Mouse (Mus musculus) ZHBTc4 (cell line): ENCODE data around the gene Prmt9.
A peak's percentile ranks its signal among the peaks of the same experiment; 100 is the strongest.

Source experiments
- DNase-seq: peaks from one replicate; pipeline ENCODE4 v3.0.0-alpha.2; 2011; ENCODE audit warnings: low read depth, low spot score

Gene Prmt9

DNA sequence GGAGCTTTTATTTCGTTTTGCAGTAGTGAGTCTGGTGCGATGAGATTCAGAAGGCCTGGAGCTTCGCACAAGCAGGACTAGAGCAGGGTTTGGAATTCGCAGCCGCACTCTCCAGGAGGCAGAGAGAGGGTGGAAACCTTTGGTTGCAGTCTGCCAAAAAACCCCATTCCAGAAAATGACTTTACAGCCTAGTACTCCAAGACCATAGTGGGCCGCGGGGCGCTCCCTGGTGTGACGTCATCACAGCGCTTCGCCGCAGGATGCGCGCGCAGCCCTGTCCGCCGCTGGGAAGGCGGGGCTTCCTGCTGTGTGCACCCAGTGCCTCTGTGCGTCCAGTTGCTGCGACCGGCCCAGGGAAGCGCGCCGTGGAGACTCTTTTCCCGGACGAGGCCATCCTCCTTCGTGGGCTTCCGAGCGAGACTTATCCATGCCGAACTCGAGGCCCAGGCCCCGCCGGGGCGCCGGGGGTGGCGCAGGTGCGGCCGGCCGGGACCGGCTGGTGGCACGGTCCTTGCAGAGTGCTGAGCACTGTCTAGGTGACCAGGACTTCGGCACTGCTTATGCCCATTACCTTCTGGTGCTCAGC lies at the start of gene Prmt9:
TSS of gene Prmt9 (plus strand) at position 277 of the 586 bp plus-strand sequence.
- peak; percentile 93 for DNase-seq

DNA sequence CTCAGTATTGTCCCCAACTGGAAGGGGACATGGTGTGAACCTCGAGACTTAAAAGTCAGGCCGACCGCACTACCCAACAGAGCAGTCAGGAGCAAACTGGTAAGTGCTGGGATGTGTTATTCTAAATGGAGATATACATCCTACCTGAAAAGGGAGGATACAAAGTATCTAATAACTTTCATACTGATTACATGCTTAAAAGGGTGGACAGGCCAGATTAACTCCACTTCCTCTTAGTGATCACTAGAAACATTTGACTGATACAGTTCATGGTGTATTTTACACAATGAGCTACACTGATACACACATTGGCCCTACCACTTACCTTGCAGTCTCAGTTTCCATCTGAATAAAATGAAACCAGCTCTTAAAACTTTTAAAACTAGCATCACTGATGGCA lies 48.9 kb upstream of the Prmt9 start:
- DNase-seq, result no peak

DNA sequence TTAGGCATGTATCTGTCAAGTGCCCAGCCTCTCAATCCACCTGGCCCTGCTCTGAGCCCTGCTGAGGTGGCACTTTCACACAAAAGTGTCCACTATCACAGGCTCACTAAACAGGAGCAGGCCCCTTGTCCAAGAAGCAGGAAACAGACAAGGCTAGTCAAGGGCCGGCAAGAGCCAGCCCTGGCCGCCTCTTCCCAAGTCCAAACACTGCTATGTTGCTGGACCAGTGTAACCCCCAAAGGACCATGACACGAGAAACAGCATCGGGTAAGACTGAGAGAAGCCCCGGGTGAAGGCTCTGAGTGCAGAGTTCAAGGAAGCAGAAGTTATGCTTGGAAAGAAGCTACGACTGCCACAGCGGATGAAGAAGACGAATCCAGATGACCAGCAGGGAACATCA lies 48.1 kb upstream of the Prmt9 start:
- DNase-seq, result no peak

DNA sequence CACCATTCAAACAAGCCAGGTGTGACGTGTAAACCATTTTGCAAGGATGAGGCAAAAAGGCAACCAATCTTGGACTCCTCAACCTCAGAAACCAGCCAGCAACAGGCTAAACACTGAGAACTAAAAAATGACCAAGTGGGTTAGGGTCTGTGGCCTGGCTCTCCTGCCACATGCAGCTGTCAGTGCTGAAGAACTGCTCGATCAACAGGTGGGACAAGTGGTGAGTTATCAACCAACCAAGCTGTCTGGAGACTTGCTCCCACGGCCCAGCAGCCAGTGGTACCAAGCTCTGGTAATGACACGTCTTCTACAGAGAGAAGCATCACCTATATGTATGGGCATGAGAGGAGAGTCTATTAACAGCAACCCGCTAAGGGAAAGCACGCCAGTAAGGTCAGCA lies 46.6 kb upstream of the Prmt9 start:
- no peak for DNase-seq

DNA sequence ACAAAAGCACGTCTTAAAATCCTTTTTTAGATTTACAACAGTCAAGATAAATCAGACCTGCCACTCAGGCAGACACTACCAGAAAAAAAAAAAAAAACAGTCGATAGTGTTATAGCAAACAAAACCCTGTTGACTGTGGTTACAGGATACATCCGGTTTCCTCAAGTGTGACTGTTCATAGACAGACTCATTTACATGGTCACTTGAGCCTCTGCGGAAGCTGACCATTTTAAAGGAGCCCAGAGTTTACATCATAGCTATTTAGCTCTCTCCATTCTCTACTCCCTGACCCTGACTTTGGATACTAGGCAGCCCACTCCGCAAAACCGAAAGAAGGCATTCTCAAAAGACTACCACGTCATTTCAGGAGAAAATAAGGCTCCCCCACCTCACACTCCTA lies 42.7 kb upstream of the Prmt9 start:
- DNase-seq, result no peak

DNA sequence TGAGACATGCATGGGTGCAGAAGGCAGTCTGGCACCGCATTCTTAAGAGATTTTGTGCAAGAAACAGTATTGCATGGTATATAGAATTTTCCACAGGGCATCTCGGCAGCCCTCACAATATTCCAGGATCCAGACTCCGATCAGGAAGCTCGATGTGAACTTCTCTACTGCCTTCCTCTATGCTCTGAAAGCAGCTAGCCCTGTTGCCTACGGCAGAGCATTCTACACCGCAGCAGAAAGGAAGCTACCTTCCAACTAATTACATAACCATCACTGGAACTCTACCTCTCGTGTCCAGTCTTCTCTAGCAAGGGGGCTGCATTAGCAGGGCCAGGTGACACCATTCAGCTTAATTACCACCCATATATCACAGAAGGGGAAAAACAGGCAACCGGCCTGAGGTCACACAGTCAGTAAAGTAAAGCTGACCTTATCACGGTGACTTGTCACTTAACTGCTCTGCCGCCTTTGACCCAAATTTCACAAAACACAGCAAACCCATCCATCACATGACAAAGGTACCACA lies 41.6 kb upstream of the Prmt9 start:
- DNase-seq, result no peak

DNA sequence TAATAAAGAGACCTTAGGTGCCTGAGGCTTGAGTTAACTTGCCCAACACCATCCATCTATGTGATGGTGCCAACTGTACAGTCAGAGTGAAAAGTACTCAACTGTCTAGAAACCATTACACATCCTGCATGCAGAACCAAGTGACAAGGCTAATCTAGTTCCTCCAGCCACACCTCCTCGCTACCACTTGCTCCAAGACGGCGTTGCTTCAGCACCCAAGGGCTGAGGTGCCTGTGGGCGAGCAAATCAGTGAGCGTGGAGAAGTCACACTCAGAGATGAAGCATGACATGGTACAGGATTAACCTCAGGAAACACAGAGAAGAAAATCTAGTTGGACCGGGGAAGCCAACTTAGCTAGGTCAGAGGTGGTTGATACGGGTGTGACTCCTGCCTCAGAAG lies 40.2 kb upstream of the Prmt9 start:
- no peak for DNase-seq

DNA sequence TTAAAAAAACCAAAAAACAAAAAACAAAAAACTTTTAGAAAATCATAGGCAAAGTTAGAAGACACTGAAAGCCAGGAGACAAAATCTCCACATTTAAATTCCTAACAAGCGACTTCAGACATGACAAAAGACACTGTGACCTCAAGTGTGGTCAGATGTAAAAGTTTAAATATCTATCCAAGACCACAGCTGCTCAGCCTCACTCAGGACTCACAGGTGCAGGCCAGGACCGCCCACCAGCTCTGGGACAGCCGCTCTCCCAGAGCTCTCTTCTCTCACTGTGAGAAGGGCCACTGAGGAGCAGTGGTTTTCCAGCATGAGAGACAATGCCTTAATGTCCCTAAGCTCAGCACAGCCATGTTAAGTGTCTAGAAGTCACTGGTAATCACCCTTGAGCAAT lies 38.8 kb upstream of the Prmt9 start:
- DNase-seq, result no peak

DNA sequence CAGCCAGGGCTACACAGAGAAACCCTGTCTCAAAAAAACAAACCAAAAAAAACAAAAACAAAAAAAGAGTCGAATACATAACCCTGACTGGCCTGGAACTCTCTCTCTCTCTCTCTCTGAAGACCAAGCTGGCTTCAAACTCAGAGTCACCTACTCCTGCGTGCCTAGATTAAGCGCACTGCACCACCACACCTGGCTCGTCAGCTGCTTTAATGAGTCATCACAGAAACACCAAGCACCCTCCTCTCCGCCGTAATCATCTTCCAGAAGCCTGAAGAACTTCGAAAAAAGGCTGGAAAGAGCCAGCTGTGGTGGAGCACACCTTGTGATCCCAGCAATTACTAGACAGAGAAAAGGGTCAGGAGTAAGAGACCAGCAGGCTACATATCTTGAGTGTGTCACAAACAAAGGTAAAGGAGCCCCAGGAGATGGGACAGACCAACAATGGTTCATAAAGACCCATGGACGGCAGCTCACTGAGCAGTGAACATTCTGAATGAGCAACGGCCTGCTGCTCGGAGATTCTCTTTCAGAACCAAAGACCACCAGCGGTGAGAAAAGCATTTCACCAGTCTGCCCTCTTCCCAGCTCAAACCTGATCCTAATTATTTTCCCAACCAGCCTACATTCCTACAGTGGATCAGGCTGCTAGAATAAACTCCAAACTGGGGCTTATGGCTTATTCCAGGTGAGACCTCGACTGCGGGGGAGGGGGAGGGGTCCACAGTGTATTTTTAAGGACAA lies 37.3 kb upstream of the Prmt9 start:
- peak; percentile 42 for DNase-seq

DNA sequence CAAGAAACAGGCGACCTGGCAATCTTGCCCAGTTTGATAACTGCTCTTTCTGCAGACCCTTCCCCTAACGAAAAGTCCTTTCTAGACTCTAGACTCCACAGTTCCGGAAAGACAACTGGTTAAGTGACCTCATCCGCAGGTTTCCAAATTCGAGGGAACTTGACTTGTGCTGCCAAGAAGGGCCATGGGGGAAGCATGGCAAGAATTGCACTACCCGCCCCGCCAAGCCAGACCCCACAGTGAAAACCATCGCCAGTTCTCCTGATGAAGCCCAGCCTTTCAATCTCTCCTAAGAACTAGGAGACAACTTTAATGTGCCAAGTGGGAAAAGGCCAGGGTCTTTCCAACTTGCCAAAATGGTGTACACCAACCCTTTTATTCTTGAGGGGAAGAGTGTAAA lies 34.0 kb upstream of the Prmt9 start:
- no peak for DNase-seq

DNA sequence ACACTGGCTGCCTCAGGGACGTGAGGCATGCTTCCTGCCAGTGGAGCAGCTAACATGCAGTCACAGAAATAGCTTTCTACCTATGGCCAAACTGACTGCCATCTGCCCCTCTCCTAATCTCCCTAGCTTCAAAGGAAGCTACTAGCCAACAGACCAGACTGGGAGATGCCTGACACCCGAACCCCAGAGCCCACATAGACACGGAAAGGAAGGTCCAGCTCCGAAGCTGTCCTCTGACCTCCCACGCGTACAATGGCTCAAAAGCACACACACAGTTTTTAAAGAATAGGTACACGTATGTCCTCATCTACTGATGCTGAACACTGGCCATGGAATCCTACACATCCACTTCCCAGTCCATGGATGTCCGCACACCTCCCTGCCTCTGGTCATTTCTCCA lies 33.4 kb upstream of the Prmt9 start:
- DNase-seq, result no peak

DNA sequence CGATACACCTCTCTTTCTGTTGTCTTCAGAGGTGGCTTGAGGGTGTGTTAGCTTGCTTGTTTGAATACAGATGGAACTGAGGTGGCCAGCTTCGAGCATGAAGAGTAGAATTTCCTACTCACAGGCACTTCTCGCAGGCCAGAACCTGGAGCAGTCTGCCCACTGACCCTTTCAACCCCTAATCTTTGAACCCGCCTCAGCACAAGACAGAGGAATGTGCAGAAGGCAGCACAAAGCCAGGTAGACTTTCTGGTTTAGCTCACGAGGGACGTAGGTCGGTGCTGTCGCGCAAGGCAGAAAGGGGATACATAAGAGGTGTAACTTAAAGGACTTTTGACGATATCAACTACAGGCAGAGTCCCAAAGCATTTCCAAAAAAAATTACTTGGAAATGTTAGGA lies 32.4 kb upstream of the Prmt9 start:
- peak; percentile 41 for DNase-seq

DNA sequence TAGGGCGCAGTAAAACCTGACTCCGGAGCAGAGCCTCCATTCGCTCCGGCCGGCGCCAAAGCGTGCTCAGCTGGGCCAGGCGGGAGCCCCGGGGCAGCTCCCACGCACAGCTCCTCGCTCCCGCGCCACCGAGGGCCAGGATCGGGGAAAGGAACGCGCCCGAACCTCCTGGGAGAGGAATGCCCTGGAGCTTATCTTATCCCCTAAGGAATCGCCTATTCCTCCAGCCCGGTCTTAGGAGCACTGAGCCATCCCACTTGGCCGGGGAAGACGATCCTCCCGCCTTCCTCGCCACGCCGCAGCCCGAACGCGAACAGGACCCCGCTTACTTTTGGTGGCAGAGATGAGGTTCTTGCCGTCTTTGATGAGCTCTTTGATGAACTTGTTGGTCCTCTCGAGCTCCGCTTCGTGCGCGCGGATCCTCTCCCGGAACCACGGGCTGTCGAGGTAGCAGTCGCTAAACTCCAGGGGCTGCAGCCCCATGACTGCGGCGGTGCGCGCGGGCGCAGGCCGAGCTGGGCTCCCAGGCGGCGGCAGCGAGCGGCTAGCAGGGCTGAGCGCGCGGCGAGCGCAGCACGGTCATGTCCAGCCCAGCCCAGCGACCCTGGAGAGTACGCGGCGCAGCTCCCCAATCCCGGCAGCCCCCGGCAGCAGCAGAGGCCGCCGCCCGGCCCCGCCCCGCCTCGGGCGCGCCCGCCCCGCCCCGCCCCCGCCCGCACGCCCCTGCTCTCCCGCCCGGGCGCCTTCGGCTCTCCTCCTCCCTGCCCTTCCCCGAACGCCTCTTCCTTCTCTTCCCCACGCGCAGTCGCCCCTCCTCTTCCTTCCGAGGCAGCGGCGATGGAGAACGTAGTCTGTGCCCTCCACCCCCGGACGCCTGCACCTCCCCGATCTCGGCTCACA lies 31.6 kb upstream of the Prmt9 start, which contains the start of gene Arhgap10:
TSS of gene Arhgap10 (minus strand) at position 653 of the 900 bp plus-strand sequence.
- peak; percentile 84 for DNase-seq

DNA sequence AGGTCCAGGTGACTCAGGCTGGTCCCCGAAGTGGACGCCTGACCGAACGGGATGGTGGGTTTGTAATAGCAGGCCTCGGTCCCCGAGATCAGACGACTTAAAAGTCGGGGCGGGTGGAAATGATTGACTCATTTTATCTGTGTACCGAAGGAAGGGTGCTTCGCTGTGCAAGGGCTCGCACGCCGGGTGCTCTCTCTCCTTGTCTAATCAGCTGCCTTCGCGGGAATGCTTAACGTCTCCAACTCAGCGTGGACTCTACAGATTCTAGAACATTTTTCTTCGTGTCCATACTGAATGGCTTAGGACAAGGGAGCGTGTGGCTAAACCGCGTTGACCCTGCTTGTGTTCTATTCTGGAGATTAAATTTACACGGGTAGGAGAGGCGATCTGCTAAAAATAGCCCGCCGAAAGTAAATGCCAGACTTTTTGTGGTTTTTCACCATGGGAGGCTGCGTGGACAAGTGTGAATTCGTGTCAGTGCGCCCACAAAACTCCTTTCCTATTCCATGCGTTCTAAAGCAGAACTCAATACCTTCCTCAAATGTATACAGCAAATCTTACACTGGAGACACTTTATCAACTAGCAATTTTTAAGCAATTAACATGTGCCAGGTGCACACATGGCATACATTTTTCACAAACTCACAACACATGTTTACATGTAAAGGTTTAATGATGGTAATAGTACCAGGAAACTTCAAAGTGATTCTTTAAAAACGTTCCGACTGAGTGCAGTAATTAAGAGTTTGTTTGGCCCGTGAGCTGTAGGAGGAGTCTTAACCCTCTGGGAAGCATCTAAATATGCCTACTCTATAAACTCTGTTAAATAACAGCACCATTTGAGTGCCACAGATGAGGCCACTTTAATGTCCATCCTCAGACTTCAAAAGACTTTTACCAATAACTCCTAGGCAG lies 30.7 kb upstream of the Prmt9 start:
- no peak for DNase-seq

DNA sequence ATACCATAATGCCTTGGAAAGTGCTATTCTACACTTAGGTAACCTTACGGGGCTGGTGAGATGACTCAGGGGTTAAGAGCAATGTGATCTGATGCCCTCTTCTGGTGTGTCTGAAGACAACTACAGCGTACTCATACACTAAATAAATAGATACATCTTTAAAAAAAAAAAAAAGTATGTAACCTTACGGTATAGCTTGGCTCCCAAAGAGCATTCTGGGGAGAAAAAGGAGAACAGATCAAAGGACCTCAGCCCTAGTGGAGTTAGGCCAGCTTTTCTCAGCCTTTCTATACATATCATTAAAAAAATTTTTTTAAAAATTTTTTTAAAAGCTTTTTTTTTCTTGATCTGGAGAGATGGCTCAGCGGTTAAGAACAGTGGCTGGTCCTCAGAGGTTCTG lies 28.6 kb upstream of the Prmt9 start:
- DNase-seq, result no peak

DNA sequence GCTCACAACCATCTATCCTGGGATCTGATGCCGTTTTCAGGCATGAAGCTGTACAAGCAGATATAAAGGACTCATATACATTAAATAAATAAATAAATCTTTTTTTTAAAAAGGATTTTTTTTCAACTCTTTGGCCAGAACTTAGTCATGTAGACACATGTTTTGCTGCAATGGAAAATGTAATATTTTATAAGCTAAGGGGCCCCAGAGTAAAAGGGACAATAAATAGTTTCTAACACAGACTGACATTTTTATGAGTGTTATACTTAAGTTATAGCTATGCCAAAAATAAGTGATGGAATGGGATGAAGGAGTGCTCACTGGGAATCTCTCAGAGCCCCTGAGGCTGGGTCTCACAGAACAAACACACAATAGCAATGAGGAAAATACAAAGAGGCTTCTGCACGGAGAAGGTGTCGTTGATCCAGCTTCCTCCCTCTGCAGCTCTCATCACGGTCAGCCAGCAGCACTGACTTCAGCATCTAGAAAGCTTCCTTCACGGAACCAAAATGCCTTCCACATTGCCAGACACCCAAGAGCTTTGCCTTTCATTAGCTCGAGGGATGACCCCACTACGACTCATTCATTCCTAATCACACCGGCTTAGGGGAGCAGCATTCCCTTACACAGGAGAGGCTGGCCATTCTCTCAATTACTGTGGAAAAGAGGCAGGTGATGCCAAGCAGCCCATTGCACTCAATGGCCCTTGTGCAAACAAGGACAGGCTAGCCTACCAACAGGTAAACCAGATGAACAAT lies 28.0 kb upstream of the Prmt9 start:
- DNase-seq, result no peak

DNA sequence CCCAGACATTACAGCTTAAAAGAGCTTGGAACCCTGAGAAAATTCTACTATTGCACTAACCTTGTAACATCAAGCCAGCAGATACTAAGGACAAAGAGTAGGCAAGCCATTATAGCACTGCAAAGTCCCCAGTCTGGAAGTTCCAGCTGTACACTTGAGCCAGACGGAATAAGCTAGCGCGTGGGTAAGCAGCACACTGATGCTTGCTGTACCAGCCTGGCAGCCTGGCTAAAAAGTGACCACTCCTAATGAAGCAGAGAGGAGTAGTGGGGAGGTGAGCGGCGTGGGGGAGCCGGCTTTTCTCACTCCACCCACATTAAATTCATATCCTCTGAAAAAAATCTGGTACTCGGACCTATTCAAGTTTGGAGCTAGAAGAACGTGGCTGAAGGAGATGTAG lies 26.2 kb upstream of the Prmt9 start:
- no peak for DNase-seq

DNA sequence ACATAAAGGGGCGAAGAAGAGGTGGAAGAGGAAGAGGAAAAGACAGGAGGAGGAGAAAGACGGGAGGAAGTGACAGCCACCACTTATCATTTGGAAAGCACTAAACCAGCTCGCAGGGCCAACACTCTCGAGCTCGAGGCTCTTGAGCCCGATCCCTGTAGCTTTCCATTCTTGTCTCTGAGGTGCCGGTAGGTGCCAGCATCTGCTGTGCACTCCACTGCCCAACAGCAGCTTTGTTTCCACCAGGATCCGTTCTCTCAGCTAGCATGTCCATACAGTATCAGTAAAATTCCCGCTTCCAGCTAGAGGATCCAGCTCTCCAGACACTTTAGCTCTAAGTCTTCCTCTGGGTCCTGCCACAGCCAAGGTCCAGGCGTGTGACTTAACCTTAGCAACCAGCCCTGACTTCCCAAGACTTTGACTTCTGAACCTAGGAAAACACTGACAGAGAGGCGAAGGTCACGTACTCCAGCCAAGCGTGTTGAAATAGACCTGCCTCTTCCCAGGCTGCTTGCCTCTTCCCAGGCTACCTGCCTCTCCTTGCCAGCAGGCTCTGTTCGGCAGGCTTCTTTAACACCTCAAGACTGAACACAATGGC lies 25.1 kb upstream of the Prmt9 start:
- no peak for DNase-seq

DNA sequence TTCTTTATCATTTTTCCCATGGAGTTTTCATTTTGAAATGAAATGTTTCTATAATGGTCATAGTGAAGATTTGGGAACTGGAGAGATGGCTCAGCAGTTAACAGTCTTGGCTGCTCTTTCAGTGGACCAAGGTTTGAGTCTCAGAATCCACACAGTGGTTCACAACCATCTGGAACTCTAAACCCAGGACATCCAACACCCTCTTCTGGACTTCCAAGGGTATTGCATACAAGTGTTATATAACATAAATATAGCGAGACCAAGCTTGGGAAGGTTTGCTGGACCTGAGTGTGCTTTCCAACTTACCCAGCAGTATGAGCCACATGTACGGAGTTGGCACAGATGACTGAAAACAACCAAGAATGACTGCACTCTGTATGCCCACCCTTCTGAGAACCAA lies 24.3 kb upstream of the Prmt9 start:
- peak; percentile 27 for DNase-seq

DNA sequence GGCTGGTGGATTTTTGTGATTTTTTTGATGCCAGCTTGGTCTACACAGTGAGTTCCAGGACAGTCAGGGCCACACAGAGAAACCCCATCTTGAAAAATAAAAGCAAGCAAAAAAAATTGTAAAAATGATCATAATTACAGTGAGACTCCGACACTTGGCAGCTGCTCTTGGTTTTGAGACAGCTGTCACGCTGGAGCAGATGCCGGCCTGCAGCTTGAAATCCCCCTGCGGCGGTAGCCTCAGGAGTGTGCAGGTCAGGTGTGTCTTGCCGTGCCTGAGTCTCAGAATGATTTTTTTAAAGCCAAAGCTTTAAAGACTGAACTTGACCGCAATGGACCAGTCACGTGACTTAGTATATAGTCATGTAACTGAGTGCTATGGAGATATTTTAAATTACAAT lies 23.1 kb upstream of the Prmt9 start:
- DNase-seq, result no peak
